Mouse (Mus musculus) spleen, postnatal 14 days (tissue): ENCODE results near the gene Commd8.
"Not testable (repeated sequence)": the region's sequence is repeated elsewhere in the genome, so short reads cannot be mapped to it uniquely, and the experiment has no call there.

ENCODE experiments used
- DNase-seq, 2 experiments: peaks; one replicate each; pipeline ENCODE4 v3.0.0; 2021 to 2022; ENCODE audit warnings: low spot score in 2 of 2

Commd8 gene

DNA sequence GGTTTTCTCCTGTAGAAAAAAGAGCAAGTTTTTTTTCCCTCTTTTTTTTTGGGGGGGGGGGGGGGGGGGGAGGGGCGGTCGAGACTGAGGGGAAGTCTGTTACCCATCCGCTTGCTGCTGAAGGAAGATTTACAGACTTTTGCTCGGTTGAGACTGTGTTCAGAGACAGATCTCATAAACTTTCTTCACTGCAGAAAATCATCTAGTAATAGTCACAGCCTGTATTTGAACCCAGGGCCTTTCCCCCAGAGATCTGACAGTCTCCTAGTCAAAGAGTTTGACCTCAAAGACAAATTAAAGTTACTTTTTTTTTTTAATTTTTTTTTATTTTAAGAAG lies 264 bp upstream of the Commd8 start:
- DNase-seq = no peak

DNA sequence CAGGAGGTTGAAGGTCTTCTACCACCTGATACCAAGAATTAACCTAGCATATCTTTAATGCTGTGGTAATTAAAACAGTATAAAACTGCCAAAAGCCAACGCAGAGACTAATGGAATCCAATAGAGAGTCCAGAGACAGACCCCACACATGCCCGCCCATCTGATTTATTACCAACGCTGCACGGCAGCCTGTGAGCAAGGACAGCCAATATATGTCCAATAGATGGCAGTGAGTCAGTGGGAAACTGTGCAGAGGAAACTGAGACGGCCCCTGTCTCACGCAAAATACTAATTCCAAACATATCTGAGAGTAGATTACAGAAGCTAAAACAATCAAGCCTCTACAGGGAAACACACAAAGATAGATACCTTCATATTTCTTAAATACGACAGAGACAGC lies 3.6 kb downstream of the Commd8 start:
- no peak for DNase-seq

DNA sequence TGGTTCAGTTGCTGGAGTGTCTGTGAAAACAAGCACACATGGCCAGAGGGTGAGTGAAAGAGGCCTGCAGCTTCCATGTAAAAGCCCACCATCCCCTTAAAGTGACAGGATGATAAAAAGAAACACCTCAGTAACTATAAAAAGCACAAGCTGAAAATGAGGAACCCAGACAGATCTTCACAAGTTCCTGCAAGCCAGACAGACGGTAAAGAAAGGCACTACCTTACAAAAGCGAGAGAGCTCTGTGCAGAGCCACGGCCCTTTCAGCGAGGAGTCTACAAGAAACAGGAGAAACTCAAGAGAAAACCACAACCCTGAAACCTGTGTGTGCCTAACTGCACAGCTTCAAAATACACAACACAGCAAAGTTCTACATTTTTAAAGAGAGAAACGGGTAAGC lies 5.1 kb downstream of the Commd8 start:
- no peak for DNase-seq

DNA sequence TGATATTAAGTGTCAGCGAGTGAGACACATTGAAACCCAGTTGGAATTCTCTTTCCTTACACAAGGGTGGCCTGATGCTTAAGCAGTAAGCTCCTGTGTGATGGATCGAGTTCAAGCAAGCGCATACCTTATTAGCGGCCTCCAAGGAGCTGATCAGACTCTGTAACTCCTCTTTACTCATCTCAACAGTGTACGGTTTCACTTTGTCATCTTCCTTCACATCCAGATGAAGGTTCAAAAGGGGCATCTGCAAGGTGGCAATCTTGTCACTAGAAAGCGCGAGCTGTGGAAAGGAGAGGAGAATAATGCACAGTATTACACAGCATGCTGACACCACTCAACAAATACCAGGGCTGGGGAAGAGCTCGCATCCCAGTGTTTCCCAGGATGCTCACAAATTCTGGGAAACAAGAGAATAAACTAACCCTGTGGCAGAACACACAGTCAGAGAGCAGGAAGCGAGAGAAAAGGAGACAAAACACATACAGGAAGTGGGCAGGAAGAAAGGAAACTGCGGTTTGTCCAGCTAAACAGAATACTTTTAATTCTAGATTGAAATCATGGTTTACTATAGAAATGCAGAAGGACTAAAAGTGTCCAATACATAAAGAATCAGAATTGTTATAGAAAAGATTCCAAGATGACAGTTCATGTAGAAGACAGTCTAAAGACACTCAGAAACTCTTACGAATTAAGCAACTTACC lies 7.1 kb downstream of the Commd8 start:
- DNase-seq = no peak

DNA sequence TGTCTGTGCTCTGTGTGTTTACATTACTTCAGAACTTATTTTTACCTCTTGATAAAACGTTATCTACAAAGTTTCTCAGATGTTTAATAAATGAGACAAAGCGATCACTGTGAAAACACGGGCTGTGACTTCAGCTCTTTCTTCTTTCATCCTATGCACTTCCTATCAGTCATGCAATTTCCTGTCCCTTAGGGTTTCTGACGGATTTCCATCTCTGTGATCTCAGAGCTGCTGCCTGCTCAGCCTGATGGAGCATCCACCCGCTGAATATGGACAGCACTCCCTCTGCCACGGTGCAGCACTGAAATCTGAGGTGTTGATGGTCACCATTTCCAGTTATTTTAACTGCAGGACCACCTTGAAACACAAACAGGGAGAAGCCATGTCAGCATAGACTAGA lies 8.5 kb downstream of the Commd8 start:
- no peak for DNase-seq

DNA sequence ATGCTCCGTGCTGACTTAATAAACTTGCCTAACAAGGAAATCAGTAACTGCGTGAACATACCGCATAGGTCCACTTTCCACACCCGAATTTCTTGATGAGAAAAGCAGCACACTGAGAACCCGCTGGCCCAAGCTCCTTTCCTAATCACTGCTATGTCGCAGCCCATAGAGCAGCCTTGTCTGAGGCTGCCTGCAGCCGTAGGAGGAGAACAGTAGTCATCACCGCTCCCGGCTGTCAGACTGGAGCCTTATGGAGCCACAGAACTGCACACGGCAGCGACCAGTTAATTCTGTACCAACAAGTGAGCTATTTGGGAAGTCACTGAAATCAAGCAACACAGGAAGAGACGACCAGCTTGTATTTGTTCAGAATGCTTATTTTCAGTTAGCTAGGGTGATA lies 9.3 kb downstream of the Commd8 start:
- DNase-seq = no peak

DNA sequence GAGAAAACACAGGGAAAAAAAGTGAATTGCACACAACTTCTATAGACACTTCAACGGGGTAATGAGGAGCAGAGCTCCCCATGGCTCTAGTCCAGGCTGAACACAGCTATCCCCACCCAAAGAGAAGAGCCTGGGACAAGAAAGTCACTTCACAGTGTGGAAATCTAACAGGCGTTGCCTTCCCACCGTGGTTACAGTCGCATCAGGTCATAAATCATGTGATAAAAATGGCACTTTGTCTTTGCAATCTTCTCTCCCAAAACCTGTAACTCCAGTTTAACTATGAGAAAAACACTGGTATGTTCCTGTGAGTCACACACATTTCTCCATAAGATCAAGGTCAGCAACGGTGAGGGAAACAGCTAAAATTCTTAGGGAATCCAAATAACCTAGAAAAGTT lies 11.4 kb downstream of the Commd8 start:
- DNase-seq = no peak

DNA sequence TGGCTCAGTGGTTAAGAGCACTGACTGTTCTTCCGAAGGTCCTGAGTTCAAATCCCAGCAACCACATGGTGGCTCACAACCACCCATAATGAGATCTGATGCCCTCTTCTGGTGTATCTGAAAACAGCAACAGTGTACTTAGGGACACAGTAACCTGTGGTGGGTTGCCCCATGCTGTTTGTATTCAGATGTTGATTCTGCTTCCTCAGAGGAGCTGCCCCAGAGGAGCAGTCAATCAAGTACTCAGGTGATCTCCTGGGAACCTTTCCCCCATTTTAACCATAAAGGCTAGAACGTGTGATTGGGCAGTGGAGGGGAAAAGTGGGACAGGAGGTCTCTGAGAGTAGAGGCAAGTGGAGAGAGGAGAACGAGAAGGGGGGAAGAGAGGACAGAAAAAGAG lies 12.3 kb downstream of the Commd8 start:
- not testable (repeated sequence) for DNase-seq

DNA sequence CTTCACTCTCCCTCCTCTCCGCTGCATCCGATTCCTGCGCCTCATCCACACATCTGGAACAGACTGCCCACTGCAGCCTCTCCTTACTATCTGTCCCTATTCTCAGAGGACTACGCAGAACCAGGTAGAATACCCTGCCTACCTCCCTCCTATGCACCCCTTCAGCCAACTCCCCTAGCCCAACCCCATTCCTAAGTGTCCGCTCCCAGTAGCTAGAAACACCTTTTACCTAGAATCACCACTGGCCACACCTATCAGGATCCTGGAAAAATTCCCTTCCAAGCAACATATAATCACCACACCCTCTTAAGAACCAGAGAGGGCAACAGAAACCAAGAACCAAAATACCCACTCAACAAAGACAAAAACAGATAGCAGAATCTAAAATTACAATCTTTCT lies 17.1 kb downstream of the Commd8 start:
- no peak for DNase-seq

DNA sequence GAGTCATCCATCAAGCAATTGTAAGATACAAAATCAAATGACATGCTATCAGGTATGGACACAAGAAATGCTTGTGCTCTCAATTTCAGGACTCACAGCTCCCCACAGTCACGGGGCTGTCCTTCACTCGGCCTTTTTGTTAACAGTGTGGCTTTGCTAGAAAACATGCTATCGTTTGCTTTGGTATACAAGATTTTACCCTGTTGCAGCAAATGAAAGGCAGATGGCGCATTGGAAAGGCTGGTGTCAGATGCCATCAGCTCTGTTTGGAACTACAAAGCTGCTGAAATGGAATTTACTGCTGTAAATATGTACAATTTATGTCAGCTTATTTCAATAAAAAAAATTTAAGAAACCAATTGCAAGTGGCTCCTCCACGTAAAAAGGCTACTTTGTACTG lies 19.3 kb downstream of the Commd8 start:
- DNase-seq = no peak

DNA sequence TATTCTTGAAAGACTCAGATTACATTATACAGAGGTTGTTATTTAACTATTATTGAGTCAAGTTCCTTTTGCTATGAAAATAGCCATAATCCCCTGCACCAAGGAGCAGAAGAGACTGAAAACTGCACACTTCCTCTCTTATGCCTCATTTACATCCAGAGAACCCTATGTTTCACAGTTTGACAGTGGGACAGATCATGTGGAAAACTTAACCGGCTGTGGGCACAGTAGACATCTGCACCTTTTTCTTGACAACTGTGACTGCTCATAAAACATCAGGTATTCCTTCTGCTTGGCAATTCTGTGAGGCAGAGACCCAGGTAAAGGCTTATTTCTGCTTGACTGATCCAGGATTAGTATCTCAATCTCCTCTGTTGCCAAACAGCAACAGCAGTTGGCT lies 28.4 kb downstream of the Commd8 start:
- DNase-seq = no peak

DNA sequence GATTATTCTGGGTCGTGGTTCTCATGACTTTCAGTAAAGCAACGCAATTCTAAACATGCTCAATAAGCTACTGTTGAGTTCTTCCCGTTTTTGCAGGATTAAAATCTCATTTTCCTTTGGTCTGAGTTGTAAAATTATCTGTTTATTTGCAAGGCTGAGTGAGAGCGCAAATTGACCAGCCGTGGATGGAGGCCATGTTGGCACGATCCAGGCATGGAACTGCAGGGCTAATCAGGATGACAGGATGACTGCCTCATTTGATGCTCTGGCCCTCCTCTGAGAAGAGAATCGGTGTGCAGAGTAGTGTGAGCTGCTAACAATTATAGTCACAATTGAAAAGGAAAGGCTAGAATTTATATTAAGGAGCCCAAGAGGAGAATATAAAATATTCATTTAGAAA lies 29.7 kb downstream of the Commd8 start:
- no peak for DNase-seq

DNA sequence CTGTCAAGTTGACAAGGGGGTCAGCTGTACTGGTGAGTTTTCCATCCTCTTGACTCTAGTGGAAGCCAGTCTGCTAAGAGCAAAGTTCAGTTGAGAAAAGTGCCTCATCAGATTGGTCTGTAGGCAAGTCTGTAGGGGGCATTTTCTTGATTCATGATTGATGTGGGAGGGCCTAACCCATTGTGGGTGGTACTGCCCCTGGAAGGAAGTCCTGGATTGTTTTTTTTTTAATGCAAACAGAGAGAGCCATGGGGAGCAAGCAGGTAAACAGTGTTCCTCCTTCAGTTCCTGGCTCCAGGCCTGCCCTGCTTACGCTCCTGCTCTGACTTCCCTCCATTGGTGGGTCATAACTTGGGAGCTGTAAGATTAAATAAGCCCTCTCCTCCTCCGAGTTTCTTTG lies 34.1 kb downstream of the Commd8 start:
- DNase-seq = no peak

DNA sequence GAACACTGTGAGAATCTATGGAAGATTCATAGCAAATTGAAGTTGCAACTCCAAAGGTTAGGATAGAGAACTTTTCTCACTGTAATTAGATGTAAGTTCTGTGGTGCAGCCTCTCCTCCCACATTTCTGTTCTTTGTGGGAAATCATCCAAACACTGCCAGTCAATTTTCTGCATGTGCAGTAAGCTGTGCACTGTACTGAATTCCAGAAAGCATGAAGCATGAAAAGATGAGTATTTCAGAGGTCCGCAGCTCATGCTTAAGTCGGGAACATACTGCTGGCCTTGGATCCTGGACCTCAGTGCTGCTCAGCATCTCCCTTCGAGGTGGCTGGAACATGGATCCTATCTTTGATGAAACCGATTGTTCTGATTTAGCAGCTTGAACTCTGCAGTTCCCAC lies 41.3 kb downstream of the Commd8 start:
- DNase-seq = no peak

DNA sequence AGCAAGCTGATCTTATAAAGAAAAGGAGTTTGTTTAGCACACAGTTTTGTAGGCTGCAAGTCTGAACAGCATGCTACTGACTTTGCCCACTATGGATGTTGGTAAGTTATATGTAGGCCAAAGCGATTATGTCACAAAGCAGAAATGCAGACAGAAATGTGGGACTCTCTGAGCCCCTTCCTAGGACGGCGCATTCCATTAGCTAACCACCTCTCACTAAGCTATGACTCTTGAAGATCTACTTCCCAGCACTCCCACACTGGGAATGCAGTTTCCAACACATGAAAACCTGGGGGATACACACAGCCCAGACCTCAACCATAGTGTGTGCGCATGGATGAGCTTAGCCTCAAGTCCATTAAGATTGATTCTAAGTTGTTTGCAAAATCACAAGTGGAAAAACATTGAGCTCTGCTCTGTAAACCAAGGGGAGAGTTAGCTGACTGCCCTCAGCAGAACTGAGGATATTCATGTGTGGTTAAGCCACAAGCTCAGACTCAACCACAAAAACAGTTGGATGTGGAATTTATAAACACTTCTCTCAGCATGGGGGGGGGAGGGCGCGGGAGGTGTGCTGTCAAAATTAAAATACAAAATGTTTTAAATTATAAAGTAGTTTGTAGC lies 45.5 kb downstream of the Commd8 start:
- no peak for DNase-seq
